Mouse (Mus musculus) neural tube, embryonic 10.5 days (tissue): Measurements from ENCODE around the gene Zfp800.
A peak's percentile ranks its signal among the peaks of the same experiment; 100 is the strongest.

ENCODE experiments used
- DNase-seq: peaks from one replicate; pipeline ENCODE4 v3.0.0-alpha.2; 2017; ENCODE audit warnings: low spot score; ENCODE audit errors: extremely low spot score

Zfp800 gene

DNA sequence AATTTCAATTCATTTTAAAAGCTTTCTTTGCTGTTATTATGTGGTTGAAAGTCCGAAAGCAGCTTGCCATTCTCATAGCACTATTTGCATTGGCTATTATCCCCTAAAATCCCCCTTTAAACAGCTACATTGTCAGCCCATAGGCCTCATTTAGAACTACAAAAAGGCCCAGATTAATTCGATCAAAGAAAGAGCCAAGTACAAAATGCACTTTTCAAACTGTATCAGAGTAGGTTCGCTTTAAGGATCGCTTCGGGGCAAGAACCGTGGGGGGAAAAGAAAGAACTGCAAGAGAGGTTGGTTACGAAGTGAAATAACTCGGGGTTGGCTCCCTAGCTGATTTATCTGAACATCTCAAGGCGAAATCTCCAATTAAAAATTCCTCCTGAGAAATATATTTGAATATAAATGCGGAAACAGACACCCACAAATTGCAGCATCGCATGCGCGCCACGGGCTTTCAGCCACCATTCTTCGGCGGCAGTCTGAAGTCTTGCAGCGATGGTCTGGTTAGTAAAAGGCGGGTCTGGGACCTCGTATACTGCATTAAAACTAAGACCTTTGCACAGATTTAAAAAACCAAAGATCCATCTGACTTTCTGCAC lies 850 bp downstream of the Zfp800 start:
- peak; percentile 51 for DNase-seq

- peak; percentile 16 for DNase-seq
Measured at GRCm38 (mm10) chr6:28396051-28396852, 1.6 kb downstream of the Zfp800 start.

DNA sequence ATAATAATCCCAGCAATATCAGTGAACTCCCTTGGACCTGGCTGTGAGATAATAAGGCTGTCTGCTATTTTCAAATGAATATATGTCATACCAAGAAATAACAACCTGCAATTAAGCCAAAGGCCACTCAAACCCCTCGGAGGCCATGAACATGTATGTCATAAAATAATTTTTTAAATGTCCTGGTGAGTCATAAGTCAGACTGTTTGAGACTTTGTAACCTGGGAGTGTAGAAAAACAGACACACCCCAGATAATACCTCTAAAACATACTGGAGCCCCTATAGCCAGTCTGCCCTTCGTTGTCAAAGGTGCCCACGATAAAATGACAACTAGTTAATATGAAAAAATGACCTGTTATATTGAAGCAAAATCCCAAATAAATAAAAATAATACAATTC lies 8.8 kb downstream of the Zfp800 start:
- no peak for DNase-seq

DNA sequence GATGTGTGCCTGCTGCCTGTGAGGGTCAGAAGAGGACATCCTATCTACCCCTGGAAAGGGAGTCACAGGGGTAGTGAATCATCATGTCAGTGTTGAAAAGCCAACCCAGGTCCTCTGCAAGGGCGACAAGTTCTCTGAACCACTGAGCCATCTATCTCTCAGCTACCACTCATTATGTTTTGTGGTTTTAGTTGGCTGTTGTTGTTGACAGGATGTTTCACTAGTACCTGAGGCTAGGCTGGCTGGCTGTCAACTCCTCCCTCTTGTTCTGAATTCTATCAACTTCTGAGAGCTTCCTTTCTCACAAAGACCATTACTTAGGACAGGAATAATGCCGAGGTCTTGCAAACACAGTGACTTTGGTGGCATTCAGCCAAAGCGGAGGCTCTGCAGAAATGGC lies 12.6 kb downstream of the Zfp800 start:
- no peak for DNase-seq

DNA sequence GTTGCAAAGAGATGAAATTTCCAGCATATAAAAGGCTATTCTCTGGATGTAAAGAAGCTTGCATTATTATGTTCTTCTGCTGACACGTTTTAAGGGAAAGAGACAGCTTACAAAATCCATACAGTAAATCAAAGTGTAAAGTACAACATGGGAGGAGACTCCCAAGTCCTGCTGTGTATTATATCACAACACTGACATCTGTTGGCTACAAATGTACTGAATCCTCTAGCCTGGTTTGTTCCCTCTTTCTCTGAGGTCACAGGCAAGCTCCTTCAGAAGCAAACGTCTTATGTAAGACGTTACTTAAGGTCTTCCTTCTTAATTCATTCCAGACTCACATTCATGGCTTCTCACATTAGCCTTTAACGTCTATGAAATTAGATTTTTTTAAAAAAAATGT lies 15.8 kb downstream of the Zfp800 start:
- no peak for DNase-seq

DNA sequence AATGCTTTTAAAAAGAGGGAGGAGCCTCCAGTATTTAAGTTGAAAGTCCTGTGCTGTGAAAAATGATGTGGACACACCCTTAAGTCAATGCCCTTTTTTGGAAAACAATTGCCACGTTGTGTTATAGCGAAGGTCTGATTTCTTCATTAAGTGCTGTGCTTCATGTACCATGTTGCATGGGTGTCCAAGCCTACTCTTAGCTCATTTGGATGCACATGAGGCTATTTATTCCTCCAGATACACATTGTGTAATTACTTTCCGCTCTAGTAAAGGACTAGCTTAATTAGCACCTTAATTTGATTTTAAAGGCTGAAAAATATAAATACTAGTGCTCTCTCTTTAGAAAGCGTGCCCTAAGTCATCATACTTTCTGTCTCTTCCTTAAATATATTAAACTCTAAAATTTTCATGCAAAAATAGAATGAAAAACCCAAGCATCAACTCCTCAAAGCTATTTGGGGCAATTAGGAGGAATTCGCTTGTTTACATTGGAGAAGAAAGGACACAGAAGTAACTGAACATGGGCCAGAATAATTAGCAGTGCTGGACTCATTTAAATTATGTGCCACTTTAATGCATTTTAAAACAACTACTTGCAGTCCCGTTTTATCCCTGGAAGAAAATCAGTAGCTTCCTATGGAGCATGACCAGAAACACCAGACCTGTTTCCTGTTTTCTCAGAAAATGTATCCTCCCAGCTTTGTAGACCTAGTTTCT lies 27.7 kb downstream of the Zfp800 start:
- DNase-seq: no peak

GRCm38 (mm10) chr6:28367575-28367974 lies 30.2 kb downstream of the Zfp800 start:
- DNase-seq: no peak

DNA sequence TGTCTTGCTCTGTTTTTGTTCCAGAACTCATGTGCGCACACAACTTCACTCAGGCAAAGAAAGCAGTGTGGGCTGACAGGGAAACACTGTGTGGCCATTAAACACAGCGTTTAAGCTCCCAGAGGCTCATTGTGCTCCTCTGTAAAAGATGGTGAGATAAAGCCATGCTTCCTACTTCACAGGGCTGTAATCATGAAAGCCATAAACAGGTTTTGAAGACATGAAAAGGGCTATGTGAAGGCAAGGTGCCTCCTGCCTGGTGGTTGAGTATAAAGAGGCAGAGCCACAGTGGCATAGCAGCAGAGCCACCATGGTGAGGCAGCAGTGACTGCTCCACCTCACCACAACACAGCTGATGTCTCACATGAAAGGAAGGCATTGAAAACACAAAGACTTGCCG lies 46.7 kb downstream of the Zfp800 start:
- no peak for DNase-seq

DNA sequence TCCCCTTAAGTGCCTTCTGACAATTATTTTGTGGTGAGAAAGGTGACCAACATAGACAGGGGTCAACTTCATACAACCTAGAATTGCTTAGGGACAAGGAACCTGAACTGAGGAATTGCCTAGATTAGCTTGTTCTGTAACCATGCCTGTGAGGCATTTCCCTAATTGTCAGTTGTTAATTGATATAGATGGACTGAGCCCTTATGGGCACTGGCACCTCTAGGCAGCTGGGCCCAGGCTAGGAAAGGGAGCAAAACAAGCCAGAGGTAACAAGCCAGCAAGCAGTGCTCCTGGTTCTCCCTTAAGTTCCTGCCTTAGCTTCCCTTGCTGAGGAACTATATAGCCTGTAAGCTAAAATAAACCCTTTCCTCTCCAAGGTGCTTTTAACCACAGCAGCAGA lies 52.1 kb downstream of the Zfp800 start:
- DNase-seq: no peak

GRCm38 (mm10) chr6:28345181-28345580 lies 52.6 kb downstream of the Zfp800 start:
- peak; percentile 23 for DNase-seq

GRCm38 (mm10) chr6:28342863-28343262 lies 54.9 kb downstream of the Zfp800 start:
- no peak for DNase-seq

DNA sequence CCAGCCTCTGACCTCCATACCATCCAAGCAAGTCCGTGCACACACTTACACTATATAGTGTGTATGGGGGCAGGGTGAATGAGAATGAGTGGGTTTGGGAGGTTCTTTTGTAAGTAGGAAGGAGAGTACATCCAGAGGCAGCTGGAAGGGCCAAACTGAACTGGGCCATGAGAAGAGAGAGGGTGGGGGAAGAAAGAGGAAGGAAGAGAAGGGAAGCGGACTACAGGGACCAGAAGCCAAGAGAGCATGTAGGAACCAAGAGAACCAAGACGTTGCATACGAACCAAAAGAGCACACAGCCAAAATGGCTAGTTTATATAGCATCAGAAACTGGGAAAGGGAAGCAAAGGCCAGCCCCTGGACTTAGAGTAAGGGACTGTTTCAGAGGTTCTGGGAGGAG lies 56.6 kb downstream of the Zfp800 start:
- no peak for DNase-seq

DNA sequence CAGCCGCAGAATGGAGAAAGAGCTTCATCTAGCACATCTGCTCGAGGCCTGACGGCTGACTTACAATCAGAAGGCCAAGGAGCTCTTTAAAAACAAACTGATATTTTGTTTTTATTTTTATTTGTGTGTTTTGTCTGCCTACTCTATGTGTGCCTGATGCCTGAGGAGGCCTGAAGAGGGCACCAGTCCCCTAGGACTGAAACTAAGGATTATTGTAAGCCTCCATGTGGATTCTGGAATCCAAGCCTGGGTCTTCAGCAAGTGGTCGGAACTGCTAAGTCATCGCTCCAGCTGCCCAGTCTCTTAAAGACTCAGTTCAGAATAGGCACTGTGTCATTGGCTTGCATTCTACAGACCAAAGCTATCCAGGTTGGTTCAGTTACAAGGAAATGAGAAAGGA lies 58.4 kb downstream of the Zfp800 start:
- no peak for DNase-seq

GRCm38 (mm10) chr6:28333696-28334095 lies 64.1 kb downstream of the Zfp800 start:
- DNase-seq: no peak

DNA sequence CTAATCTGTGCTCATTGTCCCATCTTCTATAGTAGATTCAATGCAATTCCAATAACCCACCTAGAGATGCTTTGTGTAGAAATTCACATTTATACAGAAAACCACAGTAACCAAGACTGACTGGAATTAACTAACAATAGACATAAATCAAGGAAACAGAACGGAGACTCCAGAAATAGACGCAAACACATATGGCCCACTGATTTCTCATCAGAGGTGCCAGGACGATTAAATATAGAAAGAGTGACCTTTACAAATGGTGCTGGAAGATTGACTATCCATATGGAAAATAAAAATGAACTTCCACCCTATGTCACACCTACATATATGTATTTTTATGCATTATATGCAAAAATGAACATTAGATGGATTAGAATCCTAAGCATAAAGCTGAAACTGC lies 65.3 kb downstream of the Zfp800 start:
- no peak for DNase-seq

DNA sequence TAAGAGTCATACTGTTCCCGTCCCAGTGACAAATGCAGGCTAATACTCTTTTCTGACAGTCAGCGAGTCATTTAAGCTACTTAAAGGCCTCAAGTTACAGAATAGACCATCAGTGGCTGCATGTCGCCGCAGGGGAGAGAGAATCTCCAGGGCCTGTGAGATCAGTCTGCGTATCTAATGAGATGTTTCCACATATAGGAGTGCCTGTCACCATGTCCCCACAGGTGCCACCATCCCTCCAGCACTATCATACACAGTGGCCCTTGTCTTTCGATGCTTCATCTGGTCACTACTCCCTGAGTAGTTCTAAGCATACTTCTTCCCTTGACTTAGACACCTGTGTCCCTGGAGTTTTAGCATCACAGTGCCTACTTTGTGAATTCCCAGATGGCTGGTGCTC lies 68.0 kb downstream of the Zfp800 start:
- DNase-seq: no peak

GRCm38 (mm10) chr6:28329002-28329596 lies 68.7 kb downstream of the Zfp800 start:
- no peak for DNase-seq

DNA sequence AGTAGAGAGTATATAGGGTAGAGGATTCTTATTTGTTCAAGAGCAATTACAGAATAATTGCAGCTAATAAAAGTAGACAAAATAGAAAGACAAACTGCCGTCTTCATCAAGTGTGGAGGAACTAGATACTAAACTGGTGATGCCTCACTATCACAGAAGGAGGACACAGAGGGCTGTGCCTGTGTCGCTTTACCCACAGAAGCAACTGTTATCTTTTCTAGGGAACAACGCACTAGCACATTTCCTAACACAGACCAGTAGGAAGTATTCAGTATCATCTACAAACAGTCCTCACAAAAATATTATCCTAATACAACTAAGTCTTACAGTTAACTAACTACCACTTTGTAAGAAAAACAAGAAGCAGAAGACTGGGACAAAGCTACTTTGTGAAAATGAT lies 71.1 kb downstream of the Zfp800 start:
- DNase-seq: no peak

DNA sequence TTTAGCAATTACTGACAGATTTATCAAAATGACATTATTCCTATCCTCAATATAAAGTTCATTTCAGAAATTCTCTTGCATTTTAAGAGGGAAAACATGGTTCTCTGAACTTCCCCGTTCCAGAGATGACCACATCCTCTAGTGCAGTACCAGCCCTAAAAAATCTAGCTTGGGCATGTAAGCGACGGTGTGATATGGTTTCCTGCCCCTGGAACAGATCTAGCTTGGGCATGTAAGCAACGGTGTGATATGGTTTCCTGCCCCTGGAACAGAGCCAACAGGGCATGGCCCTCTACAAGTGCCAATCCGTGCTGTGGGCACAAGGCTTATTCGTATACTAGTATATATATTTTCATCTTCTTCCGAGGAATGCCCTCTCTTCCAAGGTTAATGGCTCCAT lies 75.4 kb downstream of the Zfp800 start:
- DNase-seq: no peak

DNA sequence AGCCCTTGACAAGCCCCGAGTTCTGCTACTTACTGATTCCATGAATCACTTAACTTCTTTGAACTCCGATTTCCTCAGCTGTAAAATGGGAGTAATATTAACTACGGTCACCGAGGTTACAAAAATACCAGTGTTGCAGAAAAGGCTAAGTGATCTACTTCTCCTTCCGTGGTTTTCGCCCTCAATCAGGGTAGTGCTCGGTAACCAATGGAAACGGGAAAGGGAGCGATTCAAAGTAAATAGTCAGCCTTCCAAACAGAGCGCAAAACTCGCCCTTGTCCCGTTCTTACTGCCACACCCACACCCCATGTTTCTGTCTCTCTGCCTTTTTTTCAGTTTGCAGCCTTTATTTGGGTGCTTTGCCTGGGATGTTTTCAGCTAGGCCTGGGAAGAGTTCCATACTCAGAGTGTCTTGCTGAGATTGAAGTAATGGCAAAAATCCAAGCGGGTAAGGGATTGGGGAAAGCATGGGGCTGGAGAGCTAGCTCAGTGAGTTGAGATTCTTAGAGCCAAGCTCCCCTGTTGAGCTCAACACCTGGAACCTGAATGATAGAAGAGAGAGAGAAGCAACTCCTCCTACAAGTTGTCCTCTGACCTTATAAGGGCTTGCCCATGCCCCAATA lies 78.0 kb downstream of the Zfp800 start:
- no peak for DNase-seq

DNA sequence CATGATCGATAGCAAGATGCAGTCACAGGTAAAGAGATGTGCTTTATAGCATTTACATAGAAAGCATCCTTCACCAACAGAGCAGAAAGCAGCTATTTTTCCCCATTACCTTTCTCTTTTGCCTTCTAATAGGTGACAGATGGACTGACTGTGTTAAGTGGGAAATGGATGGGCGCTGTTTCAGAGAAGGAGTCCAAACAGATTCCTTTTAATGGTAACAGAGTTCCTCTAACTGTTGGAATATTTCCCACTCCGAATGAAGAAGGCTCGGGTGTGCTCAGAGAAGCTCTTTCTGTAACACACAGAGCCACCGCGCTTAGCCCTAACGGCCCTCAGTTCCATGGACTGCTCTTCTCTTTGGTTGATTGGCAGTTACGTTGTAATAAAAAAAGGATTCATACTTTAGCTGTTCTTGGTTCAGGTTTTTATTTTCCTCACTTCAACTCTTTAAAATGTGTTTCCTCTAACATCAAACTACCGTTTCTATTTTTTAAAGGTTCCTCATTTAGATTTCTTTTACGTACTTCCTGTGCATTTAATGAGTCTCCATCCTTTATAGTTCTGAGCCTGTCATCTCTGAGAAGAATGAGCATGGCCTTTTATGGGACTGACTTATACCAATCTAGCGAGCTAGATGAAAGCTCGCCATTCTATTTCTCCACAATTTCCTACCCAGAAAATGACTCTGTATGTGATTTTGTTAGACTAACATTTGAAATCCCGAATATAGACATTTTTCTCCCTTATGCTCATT lies 78.8 kb downstream of the Zfp800 start:
- no peak for DNase-seq
